Mouse (Mus musculus) liver, postnatal 0 days (tissue): Measurements from ENCODE around the gene Dnajb14.

Experiments
- CTCF ChIP-seq: sonication (generic); IDR thresholded peaks from 2 replicates; pipeline ENCODE4 v1.5.1; 2016; ENCODE audit warnings: antibody characterized with exemption, low read depth
- EP300 ChIP-seq: IDR thresholded peaks from 2 replicates; pipeline ENCODE4 v1.6.1; 2016; ENCODE audit warnings: antibody characterized with exemption, low read depth, mild to moderate bottlenecking

- TF ChIP-seq CTCF (no peak), EP300 (no peak)
Measured at GRCm38 (mm10) chr3:137947525-137947924, 80.0 kb downstream of the Dnajb14 start.
